ENCODE assay signal across 8 mouse cellular contexts in the genomic region with DNA sequence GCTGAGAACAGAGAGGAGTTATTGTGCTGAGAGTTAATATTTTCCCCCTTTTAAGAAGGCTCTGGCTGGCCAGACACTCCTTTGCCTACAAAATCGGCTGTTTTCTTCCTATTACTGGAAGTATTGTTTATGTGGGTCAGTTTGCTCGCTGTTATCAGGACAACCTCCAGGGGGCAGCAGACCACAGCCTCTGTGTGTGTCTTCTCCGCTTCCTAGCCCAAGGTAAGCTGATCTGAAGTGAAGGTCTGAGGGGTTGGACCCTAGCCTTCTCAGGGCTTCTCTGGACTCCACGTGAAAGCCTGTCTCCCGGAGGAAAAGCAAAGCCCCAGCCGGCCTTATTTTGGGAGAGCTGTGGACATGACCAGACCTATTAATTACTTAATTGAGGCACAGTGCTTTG.
DNase-seq lines count a peak whose midpoint lies in the region; ATAC-seq and TF ChIP-seq lines count a peak whose summit lies in the region.

No protein-coding gene starts in this region.

- H3K4me1 ChIP-seq in cerebellum, adult 2 months (ENCODE audit: control insufficient read depth, insufficient read depth, low read length), result no peaks in the 10 kb centered on the region
- peaks cover 5% of the 10 kb centered on the region; the same call in 1 of the 2 replicates for H3K4me1 ChIP-seq in forebrain, postnatal 0 days (ENCODE audit: insufficient read depth)
- 0 out of 2 replicates have a peak, but pooled peaks cover 3% of the 10 kb centered on the region for H3K4me1 ChIP-seq in hindbrain, postnatal 0 days (ENCODE audit: insufficient read depth, low read length)
- H3K4me1 ChIP-seq in megakaryocyte, embryonic 14.5 days, result peaks cover 17% of the 10 kb centered on the region

- H3K9ac ChIP-seq in forebrain, postnatal 0 days, result 0 out of 2 replicates have a peak overlapping the region, but pooled peaks have one; percentile 6
- no peak overlapping the region for H3K9ac ChIP-seq in hindbrain, postnatal 0 days (replicated peaks; ENCODE audit: low read length)

- H3K9me3 ChIP-seq in forebrain, postnatal 0 days (ENCODE audit: low read length), result no peaks in the 10 kb centered on the region
- H3K9me3 ChIP-seq in hindbrain, postnatal 0 days (ENCODE audit: low read length), result no peaks in the 10 kb centered on the region
- H3K9me3 ChIP-seq in megakaryocyte, embryonic 14.5 days, result no peaks in the 10 kb centered on the region

- TF ChIP-seq CTCF in cerebellum, adult 2 months (IDR thresholded peaks at IDR 0.05; ENCODE audit: borderline replicate concordance, insufficient read depth, low read depth, low read length), result peak; percentile 88
- peak; percentile 94 for TF ChIP-seq CTCF in forebrain, postnatal 0 days (IDR thresholded peaks at IDR 0.05; ENCODE audit: low read depth)
- TF ChIP-seq CTCF in hindbrain, postnatal 0 days (IDR thresholded peaks at IDR 0.05; ENCODE audit: low read depth), result peak; percentile 94

- peak overlapping the region; percentile 46 for H3K4me2 ChIP-seq in forebrain, postnatal 0 days (ENCODE audit: low read depth)
- 0 out of 2 replicates have a peak overlapping the region, but pooled peaks have one; percentile 19 for H3K4me2 ChIP-seq in hindbrain, postnatal 0 days (ENCODE audit: low read depth, low read length)

- no peaks in the 10 kb centered on the region for H3K36me3 ChIP-seq in forebrain, postnatal 0 days (ENCODE audit: insufficient read depth)
- no peaks in the 10 kb centered on the region for H3K36me3 ChIP-seq in hindbrain, postnatal 0 days (ENCODE audit: insufficient read depth, low read length)
- no peaks in the 10 kb centered on the region for H3K36me3 ChIP-seq in megakaryocyte, embryonic 14.5 days (replicated peaks; ENCODE audit: low read length)

- peak; percentile 79 for DNase-seq in R1 (ENCODE audit: low read depth, low spot score)
- peak; percentile 70 to 85 for DNase-seq in cerebellum, adult 2 months
- DNase-seq in forebrain, postnatal 0 days, result peak; percentile 89
- DNase-seq in hindbrain, postnatal 0 days (ENCODE audit: low spot score), result peak; percentile 89
- peak; percentile 78 for DNase-seq in left cerebral cortex, adult 11 months (ENCODE audit: low spot score)
- peak; percentile 78 to 89 for DNase-seq in right cerebral cortex, postnatal 10 days (ENCODE audit: low spot score in 2 of 2)
- DNase-seq in urinary bladder, postnatal 10 days (ENCODE audit: low spot score), result peak; percentile 63

- 2% methylated on average over 6 of the region's 6 CpGs for WGBS in cerebellum, adult 2 months
- 4% methylated on average over 6 of the region's 6 CpGs for WGBS in forebrain, postnatal 0 days
- 4% methylated on average over 6 of the region's 6 CpGs for WGBS in hindbrain, postnatal 0 days

- no peak for TF ChIP-seq POLR2A in cerebellum, adult 2 months (IDR thresholded peaks at IDR 0.05; ENCODE audit: borderline replicate concordance, insufficient read depth, low read length)

- peak; percentile 65; the same call in 1 of the 2 replicates for ATAC-seq in forebrain, postnatal 0 days
- ATAC-seq in hindbrain, postnatal 0 days, result peak; percentile 62; the same call in 1 of the 2 replicates

- H3K4me3 ChIP-seq in cerebellum, adult 2 months (replicated peaks; ENCODE audit: insufficient read depth, low read depth, low read length), result peak overlapping the region; percentile 20
- H3K4me3 ChIP-seq in forebrain, postnatal 0 days (ENCODE audit: low read depth, low read length), result peak overlapping the region; percentile 9
- H3K4me3 ChIP-seq in hindbrain, postnatal 0 days (ENCODE audit: low read length), result no peak overlapping the region
- H3K4me3 ChIP-seq in megakaryocyte, embryonic 14.5 days (replicated peaks), result peak overlapping the region; percentile 16

- H3K27ac ChIP-seq in cerebellum, adult 2 months (ENCODE audit: insufficient read depth, low read length), result no peak overlapping the region
- H3K27ac ChIP-seq in forebrain, postnatal 0 days (ENCODE audit: low read depth, low read length), result no peak overlapping the region
- H3K27ac ChIP-seq in hindbrain, postnatal 0 days, result no peak overlapping the region

- H3K27me3 ChIP-seq in cerebellum, adult 2 months (ENCODE audit: control insufficient read depth, insufficient read depth, low read length), result no peaks in the 10 kb centered on the region
- no peaks in the 10 kb centered on the region for H3K27me3 ChIP-seq in forebrain, postnatal 0 days (ENCODE audit: insufficient read depth, low read length)
- no peaks in the 10 kb centered on the region for H3K27me3 ChIP-seq in hindbrain, postnatal 0 days (ENCODE audit: insufficient read depth, low read length)
- H3K27me3 ChIP-seq in megakaryocyte, embryonic 14.5 days (replicated peaks), result peaks cover 58% of the 10 kb centered on the region
